In the genomic region with DNA sequence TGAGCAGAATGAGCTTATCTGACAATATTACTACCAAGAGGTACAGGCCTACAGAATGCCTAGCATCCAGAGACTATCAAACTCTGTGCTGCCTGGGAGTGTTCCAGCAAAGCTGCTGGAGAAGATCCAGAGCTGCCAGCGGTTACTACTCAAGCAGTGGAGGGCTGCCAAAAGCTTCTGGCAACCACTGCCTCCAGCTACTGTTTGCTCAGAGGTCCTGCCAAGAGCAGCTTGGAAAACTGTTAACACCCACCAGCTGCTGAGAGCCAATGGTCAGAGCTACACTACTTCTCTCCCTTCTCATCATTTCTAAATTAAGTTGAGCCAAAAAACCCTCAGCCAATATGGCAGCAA, we compare ENCODE assay signal across 8 mouse cellular contexts.
DNase-seq lines count a peak whose midpoint lies in the region; ATAC-seq and TF ChIP-seq lines count a peak whose summit lies in the region.

No protein-coding gene starts in this region.

- no peak overlapping the region for H3K4me3 ChIP-seq in intestine, embryonic 14.5 days (ENCODE audit: low read depth, low read length)
- H3K4me3 ChIP-seq in intestine, postnatal 0 days (ENCODE audit: low read depth, low read length): no peak overlapping the region
- H3K4me3 ChIP-seq in heart, embryonic 13.5 days: no peak overlapping the region

- no peak for TF ChIP-seq CTCF in intestine, postnatal 0 days (IDR thresholded peaks at IDR 0.05; ENCODE audit: low read depth)

- no peaks in the 10 kb centered on the region for H3K9me3 ChIP-seq in intestine, embryonic 14.5 days (ENCODE audit: control insufficient read depth, low read length)
- H3K9me3 ChIP-seq in intestine, postnatal 0 days (ENCODE audit: control insufficient read depth): no peaks in the 10 kb centered on the region
- H3K9me3 ChIP-seq in heart, embryonic 13.5 days: no peaks in the 10 kb centered on the region

- no peaks in the 10 kb centered on the region for H3K27me3 ChIP-seq in intestine, embryonic 14.5 days (replicated peaks; ENCODE audit: control insufficient read depth, insufficient read depth, low read length)
- H3K27me3 ChIP-seq in intestine, postnatal 0 days (replicated peaks; ENCODE audit: control insufficient read depth, insufficient read depth, low read length): no peaks in the 10 kb centered on the region
- H3K27me3 ChIP-seq in heart, embryonic 13.5 days (replicated peaks): no peaks in the 10 kb centered on the region

- WGBS in intestine, embryonic 14.5 days: 52% methylated on average over 1 of the region's 1 CpGs
- WGBS in intestine, postnatal 0 days: 67% methylated on average over 1 of the region's 1 CpGs
- WGBS in heart, embryonic 13.5 days: 18% methylated on average over 1 of the region's 1 CpGs

- no peak overlapping the region for H3K4me2 ChIP-seq in intestine, embryonic 14.5 days (ENCODE audit: low read length)
- no peak overlapping the region for H3K4me2 ChIP-seq in intestine, postnatal 0 days (replicated peaks; ENCODE audit: low read depth)
- no peak overlapping the region for H3K4me2 ChIP-seq in heart, embryonic 13.5 days

- no peaks in the 10 kb centered on the region for H3K4me1 ChIP-seq in intestine, embryonic 14.5 days (replicated peaks; ENCODE audit: control insufficient read depth, insufficient read depth, low read length)
- no peaks in the 10 kb centered on the region for H3K4me1 ChIP-seq in intestine, postnatal 0 days (replicated peaks; ENCODE audit: control insufficient read depth, insufficient read depth, low read length)
- peaks cover 11% of the 10 kb centered on the region for H3K4me1 ChIP-seq in heart, embryonic 13.5 days

- DNase-seq in intestine, embryonic 14.5 days (ENCODE audit: low spot score): peak; percentile 91
- peak; percentile 38 to 46 for DNase-seq in cerebellum, postnatal 36 days
- DNase-seq in kidney, postnatal 4 days: peak; percentile 91 to 95
- peak; percentile 91 to 93 for DNase-seq in lung, adult 18-20 months
- DNase-seq in right cerebral cortex, postnatal 36 days (ENCODE audit: low spot score in 2 of 2): peak; percentile 80 to 85
- no peak for DNase-seq in thymus, postnatal 25 days

- no peak overlapping the region for H3K27ac ChIP-seq in intestine, embryonic 14.5 days (ENCODE audit: low read depth)
- H3K27ac ChIP-seq in intestine, postnatal 0 days (ENCODE audit: low read depth, low read length): no peak overlapping the region
- peak overlapping the region; percentile 79 for H3K27ac ChIP-seq in heart, embryonic 13.5 days (replicated peaks)

- H3K9ac ChIP-seq in intestine, embryonic 14.5 days (ENCODE audit: low read length): no peak overlapping the region
- H3K9ac ChIP-seq in intestine, postnatal 0 days (ENCODE audit: low read depth, low read length): no peak overlapping the region
- no peak overlapping the region for H3K9ac ChIP-seq in heart, embryonic 13.5 days

- H3K36me3 ChIP-seq in intestine, embryonic 14.5 days (ENCODE audit: control insufficient read depth, insufficient read depth, low read length): no peaks in the 10 kb centered on the region
- no peaks in the 10 kb centered on the region; the same call in 1 of the 2 replicates for H3K36me3 ChIP-seq in intestine, postnatal 0 days (ENCODE audit: control insufficient read depth, insufficient read depth)
- H3K36me3 ChIP-seq in heart, embryonic 13.5 days: peaks cover 8% of the 10 kb centered on the region; the same call in 1 of the 2 replicates

- peak; percentile 60; the same call in 1 of the 2 replicates for ATAC-seq in intestine, embryonic 14.5 days (replicated peaks; ENCODE audit: low FRiP score, low TSS enrichment, low read depth)
- no peak for ATAC-seq in intestine, postnatal 0 days
- ATAC-seq in heart, embryonic 13.5 days (ENCODE audit: extremely low read depth, insufficient number of reproducible peaks, low FRiP score, low TSS enrichment): peak; percentile 83
